Comparison of ENCODE assay signal across 14 mouse cellular contexts in genomic region chr12:3282954-3283353, GRCm38 (mm10). TPM values are rescaled to one million over a fixed set of nuclear protein-coding genes. Genes with fewer than 3 reads are reported as not detected.
DNase-seq lines count a peak whose midpoint lies in the region; ATAC-seq lines count a peak whose summit lies in the region.
"Had no signal": no experiment of that assay in that cellular context is flagged by ENCODE, and none has a peak within 500 bp of the region (broad histone marks: within the 10 kb centered on the region; RNA-seq: fewer than 3 reads in every experiment).

No protein-coding gene starts in this region.

- H3K4me2 ChIP-seq in neural tube, embryonic 15.5 days: no peak overlapping the region
- H3K4me2 ChIP-seq: hindbrain, embryonic 12.5 days had no signal

- no peak overlapping the region for H3K9ac ChIP-seq in neural tube, embryonic 15.5 days (replicated peaks)
- H3K9ac ChIP-seq: hindbrain, embryonic 12.5 days had no signal

- H3K4me3 ChIP-seq in neural tube, embryonic 15.5 days (replicated peaks): no peak overlapping the region
- H3K4me3 ChIP-seq: hindbrain, embryonic 12.5 days; layer of hippocampus, adult 2 months had no signal

- 75% methylated on average over 1 of the region's 1 CpGs for WGBS in neural tube, embryonic 15.5 days

- H3K9me3 ChIP-seq in neural tube, embryonic 15.5 days (replicated peaks): no peaks in the 10 kb centered on the region

- no peaks in the 10 kb centered on the region for H3K4me1 ChIP-seq in neural tube, embryonic 15.5 days
- H3K4me1 ChIP-seq: hindbrain, embryonic 12.5 days had no signal

- no peak overlapping the region for H3K27ac ChIP-seq in neural tube, embryonic 15.5 days (replicated peaks)
- H3K27ac ChIP-seq: hindbrain, embryonic 12.5 days; layer of hippocampus, adult 2 months had no signal

- peak; percentile 49 for ATAC-seq in granulocyte monocyte progenitor cell, adult 5-6 weeks (replicated peaks; ENCODE audit: poor library complexity, severe bottlenecking)
- ATAC-seq in monocyte, adult 5-6 weeks (replicated peaks; ENCODE audit: insufficient number of reproducible peaks, low FRiP score, low TSS enrichment, poor library complexity, severe bottlenecking): peak; percentile 66; the same call in 1 of the 2 replicates
- ATAC-seq in neural tube, embryonic 15.5 days (ENCODE audit: low FRiP score): no peak
- ATAC-seq: forebrain, embryonic 14.5 days had no signal

- DNase-seq in ovary, adult 18-20 months (ENCODE audit: low spot score): peak; percentile 25
- DNase-seq in ovary, postnatal 36 days (ENCODE audit: low spot score): no peak
- peak; percentile 58 for DNase-seq in Muller cell, postnatal 12 days (ENCODE audit: inconsistent ontology term)
- DNase-seq in heart, postnatal 4 days: no peak
- DNase-seq: cerebellum, adult 11-12 months; gastrocnemius, postnatal 14 days; kidney, adult 9 months; thymus, postnatal 4 days had no signal

- H3K27me3 ChIP-seq in neural tube, embryonic 15.5 days (replicated peaks): no peaks in the 10 kb centered on the region
- H3K27me3 ChIP-seq: hindbrain, embryonic 12.5 days had no signal

- H3K36me3 ChIP-seq in neural tube, embryonic 15.5 days: no peaks in the 10 kb centered on the region

RNA-seq across cellular contexts. Expression of gene Rab10, which starts 26.8 kb away (rescaled TPM):
- total RNA-seq in granulocyte monocyte progenitor cell, adult 5-6 weeks (2014; fragmentation: Nextera tagmentation): 57.5 and 59.4 TPM in 2 replicates
- total RNA-seq in granulocyte monocyte progenitor cell, adult 5-6 weeks (2017): 88.2 and 111 TPM in 2 replicates
- total RNA-seq in monocyte, adult 5-6 weeks (2017): 146 to 170 TPM (median 169 TPM) in 3 replicates
- polyA plus RNA-seq in neural tube, embryonic 15.5 days (2015; fragmentation: Nextera tagmentation; extraction: Ambion mirVana): 135 and 148 TPM in 2 replicates
- 100 to 1,000 TPM; 113 to 115 TPM for total RNA-seq in heart, postnatal 4 days (2021)

Comparison
In these comparisons a context has a peak if more than half of its experiments do, and no peak if none do; other contexts are left out.
1. DNase-seq: peak in ovary, adult 18-20 months (single experiment) and Muller cell, postnatal 12 days (single experiment); none in ovary, postnatal 36 days (single experiment) and heart, postnatal 4 days (single experiment).